ENCODE assay signal across 1 mouse cellular context in the genomic region with DNA sequence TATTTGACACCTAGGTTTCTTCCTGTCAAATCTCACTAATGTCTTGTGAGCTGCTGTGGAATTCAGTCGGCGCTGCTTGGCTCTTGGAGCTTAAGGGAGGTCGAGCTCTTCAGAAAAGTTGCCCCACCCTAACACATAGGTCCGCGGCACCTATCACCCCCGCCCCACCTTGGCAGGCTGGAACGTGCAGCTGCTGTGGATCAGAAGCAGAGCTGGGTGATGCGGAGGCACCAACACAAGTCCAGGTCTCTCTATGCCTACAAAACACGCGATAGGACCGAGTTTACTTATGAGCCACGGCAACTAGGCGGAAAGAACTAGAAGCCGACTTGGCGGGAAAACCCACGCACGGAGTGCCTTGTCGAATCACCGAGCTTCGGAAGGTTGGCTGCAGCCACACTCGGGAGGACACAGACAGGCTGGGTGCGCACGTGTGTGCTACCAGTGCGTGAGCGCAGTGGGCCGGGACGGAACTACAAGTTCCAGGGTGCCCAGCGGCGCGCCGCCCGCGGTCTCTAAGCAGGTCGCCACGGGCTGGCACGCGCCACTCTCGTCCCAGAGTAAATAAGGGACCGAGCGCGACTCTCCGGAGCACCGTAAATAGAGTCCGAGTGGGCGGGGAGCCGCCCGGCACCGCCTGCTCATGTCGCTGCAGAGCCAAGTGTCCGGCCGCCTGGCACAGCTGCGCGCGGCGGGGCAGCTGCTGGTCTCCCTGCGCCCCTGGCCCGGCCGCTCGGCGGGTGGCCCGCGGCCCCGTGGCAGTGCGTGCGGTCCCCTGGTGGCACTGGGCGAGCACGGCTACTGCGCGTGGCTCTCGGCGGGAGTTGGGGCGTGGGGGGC.
TF ChIP-seq lines count a peak whose summit lies in the region.

A gene (plus strand): TSS at position 563 of the 840 bp plus-strand sequence.

TF ChIP-seq in CH12.LX, 34 proteins besides CTCF, POLR2A, EP300 and RAD21 (continued from another document):
- TF ChIP-seq JUN (IDR thresholded peaks at IDR 0.05; ENCODE audit: insufficient read depth, low read depth, low read length) (no peak), USF2 (conservative IDR thresholded peaks at IDR 0.05; ENCODE audit: low read depth, low read length) (no peak), POLR2AphosphoS2 (IDR thresholded peaks at IDR 0.05; ENCODE audit: low read depth, low read length) (no peak), MAFK (IDR thresholded peaks at IDR 0.05; ENCODE audit: insufficient replicate concordance, low read length) (no peak), ZKSCAN1 (IDR thresholded peaks at IDR 0.05; ENCODE audit: borderline replicate concordance, low read depth, low read length) (no peak), ZC3H11A (IDR thresholded peaks at IDR 0.05; ENCODE audit: low read depth, low read length) (no peak), IRF4 (IDR thresholded peaks at IDR 0.05; ENCODE audit: low read depth, low read length) (0 out of 2 replicates have a peak, but pooled peaks have one; percentile 13), UBTF (IDR thresholded peaks at IDR 0.05; ENCODE audit: low read depth, low read length) (no peak), ETS1 (conservative IDR thresholded peaks at IDR 0.05; ENCODE audit: low read depth, low read length) (no peak), NRF1 (IDR thresholded peaks at IDR 0.05; ENCODE audit: low read depth, low read length) (peak; percentile 41; the same call in 1 of the 2 replicates), CHD2 (IDR thresholded peaks at IDR 0.05; ENCODE audit: low read length) (no peak), MAZ (IDR thresholded peaks at IDR 0.05; ENCODE audit: low read depth, low read length) (no peak), KAT2A (IDR thresholded peaks at IDR 0.05; ENCODE audit: insufficient replicate concordance, low read length) (0 out of 2 replicates have a peak, but pooled peaks have one; percentile 23), MAX (IDR thresholded peaks at IDR 0.05; ENCODE audit: low read length) (peak; percentile 70; the same call in 1 of the 2 replicates), ELF1 (IDR thresholded peaks at IDR 0.05; ENCODE audit: low read depth, low read length) (no peak), SMC3 (IDR thresholded peaks at IDR 0.05; ENCODE audit: low read depth, low read length) (no peak), JUND (conservative IDR thresholded peaks at IDR 0.05; ENCODE audit: low read depth, low read length) (no peak), CHD1 (IDR thresholded peaks at IDR 0.05; ENCODE audit: low read depth, low read length) (no peak), TCF12 (IDR thresholded peaks at IDR 0.05; ENCODE audit: low read depth, low read length) (no peak), MYC (IDR thresholded peaks at IDR 0.05; ENCODE audit: low read depth, low read length) (peak; percentile 49; the same call in 1 of the 2 replicates), PAX5 (IDR thresholded peaks at IDR 0.05; ENCODE audit: low read length) (no peak)
